ENCODE assay signal across 9 mouse cellular contexts in the genomic region with DNA sequence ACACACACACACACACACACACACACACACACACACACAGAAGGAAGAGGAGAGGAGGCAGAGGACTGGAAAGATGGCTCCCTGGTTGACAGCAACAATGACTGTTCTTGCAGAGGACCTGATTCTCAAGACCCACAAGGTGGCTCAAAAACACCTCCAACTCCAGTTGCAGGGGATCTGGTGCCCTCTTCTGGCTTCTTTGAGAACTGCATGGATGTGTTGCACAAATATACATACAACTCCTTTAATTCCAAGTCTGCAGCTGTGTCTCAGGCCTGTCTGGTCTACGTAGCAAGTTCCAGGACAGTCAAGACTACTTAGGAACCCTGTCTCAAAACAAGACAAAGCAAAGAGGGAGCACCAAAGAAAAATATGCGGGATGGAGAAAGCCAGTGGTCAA. TPM values are rescaled to one million over a fixed set of nuclear protein-coding genes. Genes with fewer than 3 reads are reported as not detected.
A peak's percentile ranks its signal among the peaks of the same experiment; 100 is the strongest.
DNase-seq lines count a peak whose midpoint lies in the region; ATAC-seq and TF ChIP-seq lines count a peak whose summit lies in the region.
"Had no signal": no experiment of that assay in that cellular context is flagged by ENCODE, and none has a peak within 500 bp of the region (broad histone marks: within the 10 kb centered on the region; RNA-seq: fewer than 3 reads in every experiment).

No protein-coding gene starts in this region.

- H3K27me3 ChIP-seq in thymus, adult 2 months (ENCODE audit: control insufficient read depth, insufficient read depth, low read length): peaks cover 3% of the 10 kb centered on the region; the same call in 1 of the 2 replicates

- no peaks in the 10 kb centered on the region for H3K4me1 ChIP-seq in thymus, adult 2 months (replicated peaks; ENCODE audit: control insufficient read depth, insufficient read depth, low read length)

- TF ChIP-seq POLR2A in thymus, adult 2 months (IDR thresholded peaks at IDR 0.05; ENCODE audit: control insufficient read depth, extremely low read depth, insufficient read depth, low read length, poor library complexity): no peak

- H3K36me3 ChIP-seq in thymus, adult 2 months (ENCODE audit: control insufficient read depth, insufficient read depth, low read length): no peaks in the 10 kb centered on the region

- intact Hi-C loops in gastrocnemius, adult 2 months (cut with DNase I): loop anchor here (2.0 kb wide), 1 partner anchor 28 kb away; no protein-coding TSS in a partner anchor
- intact Hi-C loops in gastrocnemius, postnatal 14 days (cut with DNase I; ENCODE audit: low total_unique reads): no loop called here

- ATAC-seq in monocyte, adult 5-6 weeks (replicated peaks; ENCODE audit: insufficient number of reproducible peaks, low FRiP score, low TSS enrichment, poor library complexity, severe bottlenecking): 0 out of 2 replicates have a peak, but pooled peaks have one; percentile 41

- DNase-seq in gastrocnemius, adult 2 months: peak; percentile 61
- DNase-seq in gastrocnemius, postnatal 14 days: no peak
- DNase-seq in 3134 (ENCODE audit: extremely low read depth, insufficient read length, low spot score) (peak; percentile 64), adipocyte (ENCODE audit: low spot score) (peak; percentile 78)
- peak; percentile 90 for DNase-seq in embryo, embryonic 10.5 days (ENCODE audit: low spot score)
- peak; percentile 79 to 80 for DNase-seq in layer of hippocampus, postnatal 10 days (ENCODE audit: low spot score in 2 of 2)
- peak; percentile 70 for DNase-seq in thymus, adult 2 months

- WGBS in thymus, adult 2 months: 62% methylated on average over 2 of the region's 2 CpGs

- TF ChIP-seq CTCF in gastrocnemius, adult 2 months (IDR thresholded peaks at IDR 0.05): peak; percentile 83
- TF ChIP-seq CTCF in thymus, adult 2 months (IDR thresholded peaks at IDR 0.05; ENCODE audit: borderline replicate concordance, control insufficient read depth, extremely low read depth, insufficient read depth, low read length, poor library complexity): peak; percentile 26; the same call in 1 of the 2 replicates

- H3K27ac ChIP-seq in gastrocnemius, adult 2 months: no peak overlapping the region
- H3K27ac ChIP-seq in thymus, adult 2 months (ENCODE audit: control insufficient read depth, insufficient read depth, low read length): no peak overlapping the region

- H3K4me3 ChIP-seq in gastrocnemius, adult 2 months: no peak overlapping the region
- H3K4me3 ChIP-seq in thymus, adult 2 months (ENCODE audit: control insufficient read depth, insufficient read depth, low read length): no peak overlapping the region

RNA-seq across cellular contexts. Expression of gene Rtbdn, which starts 10.0 kb away (rescaled TPM):
- not detected for total RNA-seq in gastrocnemius, adult 2 months (2021)
- not detected for total RNA-seq in gastrocnemius, postnatal 14 days (2021)
- total RNA-seq in layer of hippocampus, postnatal 10 days (2021): 1 to 10 TPM; 3.1 to 3.6 TPM
- total RNA-seq in monocyte, adult 5-6 weeks (2017): not detected in 3 replicates
- polyA plus RNA-seq in thymus, adult 2 months (2012; rRNA removed): 0.13 and 0.17 TPM in 2 replicates

RNA-seq across cellular contexts. Expression of gene Gm49661, which starts 12.5 kb away (rescaled TPM):
- total RNA-seq in gastrocnemius, adult 2 months (2021): not detected
- not detected for total RNA-seq in gastrocnemius, postnatal 14 days (2021)
- total RNA-seq in layer of hippocampus, postnatal 10 days (2021): not detected
- not detected in 3 replicates for total RNA-seq in monocyte, adult 5-6 weeks (2017)
- polyA plus RNA-seq in thymus, adult 2 months (2012; rRNA removed): 4.3 TPM in 1 of 2 replicates, not detected in the other
- total RNA-seq: layer of hippocampus, adult 18-20 months had no signal

RNA-seq across cellular contexts. Expression of gene Prdx2, which starts 12.6 kb away (rescaled TPM):
- total RNA-seq in gastrocnemius, adult 2 months (2021): 100 to 1,000 TPM; 151 to 245 TPM
- total RNA-seq in gastrocnemius, postnatal 14 days (2021): 100 to 1,000 TPM; 224 to 248 TPM
- 100 to 1,000 TPM; 492 to 505 TPM for total RNA-seq in layer of hippocampus, postnatal 10 days (2021)
- 153 to 207 TPM (median 196 TPM) in 3 replicates for total RNA-seq in monocyte, adult 5-6 weeks (2017)
- polyA plus RNA-seq in thymus, adult 2 months (2012; rRNA removed): 162 and 183 TPM in 2 replicates

RNA-seq across cellular contexts. Expression of gene Rnaseh2a, which starts 12.8 kb away (rescaled TPM):
- total RNA-seq in gastrocnemius, adult 2 months (2021): 10 to 100 TPM; 22.1 to 25.9 TPM
- 10 to 100 TPM; 22.6 to 28.4 TPM for total RNA-seq in gastrocnemius, postnatal 14 days (2021)
- 10 to 100 TPM; 36.8 to 44.3 TPM for total RNA-seq in layer of hippocampus, postnatal 10 days (2021)
- total RNA-seq in monocyte, adult 5-6 weeks (2017): 43.9 to 58.8 TPM (median 58.1 TPM) in 3 replicates
- polyA plus RNA-seq in thymus, adult 2 months (2012; rRNA removed): 69.4 and 76.1 TPM in 2 replicates

RNA-seq across cellular contexts. Expression of gene Mast1, which starts 19.6 kb away (rescaled TPM):
- under 1 TPM in 1 of 2 experiments, not detected in 1; 0.17 TPM for total RNA-seq in gastrocnemius, adult 2 months (2021)
- total RNA-seq in gastrocnemius, postnatal 14 days (2021): under 1 TPM in 1 of 2 experiments, not detected in 1; 0.07 TPM
- total RNA-seq in layer of hippocampus, postnatal 10 days (2021): 100 to 1,000 TPM; 162 to 169 TPM
- total RNA-seq in monocyte, adult 5-6 weeks (2017): 0.11 TPM in 1 of 3 replicates, not detected in the others
- polyA plus RNA-seq in thymus, adult 2 months (2012; rRNA removed): 0.35 and 0.36 TPM in 2 replicates
